Mouse (Mus musculus) liver, embryonic 14.5 days (tissue): Measurements from ENCODE around the gene Gnat1.

ENCODE experiments used
- CTCF ChIP-seq: IDR thresholded peaks from 2 replicates; pipeline ENCODE4 v1.5.1; 2016; ENCODE audit warnings: antibody characterized with exemption, low read depth, control low read depth
- EP300 ChIP-seq: IDR thresholded peaks from 2 replicates; pipeline ENCODE4 v1.6.1; 2016; ENCODE audit warnings: antibody characterized with exemption, low read depth

DNA sequence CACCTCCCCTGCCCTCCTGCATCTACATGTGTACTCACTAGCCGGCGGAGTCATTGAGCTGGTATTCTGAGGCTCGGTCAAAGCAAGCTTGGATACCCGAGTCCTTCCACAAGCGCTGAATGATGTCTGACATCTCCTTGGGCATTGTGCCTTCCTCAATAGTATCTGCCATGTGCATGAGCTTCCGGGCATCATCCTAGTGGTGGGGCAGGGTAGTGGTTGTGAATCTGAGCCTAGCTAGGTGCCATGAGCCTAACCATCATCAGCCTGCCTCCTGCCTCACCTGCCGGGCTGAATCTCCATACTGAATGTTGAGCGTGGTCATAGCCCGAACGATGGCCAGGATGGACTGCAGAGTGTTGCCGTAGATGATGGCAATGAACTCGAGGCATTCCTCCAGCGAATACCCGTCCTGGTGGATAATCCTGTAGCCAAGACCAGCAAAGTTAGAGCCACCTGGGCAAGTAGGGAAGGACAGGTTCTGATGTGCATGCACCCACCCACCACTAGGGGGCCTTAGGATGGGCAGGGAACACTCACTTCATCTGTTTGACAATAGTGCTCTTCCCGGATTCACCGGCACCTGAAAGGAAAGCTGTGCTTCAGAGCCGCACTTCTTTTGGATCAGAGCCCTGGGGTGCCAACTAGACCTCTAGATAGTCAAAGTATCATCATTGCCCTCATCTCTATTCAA, 2.3 kb downstream of the Gnat1 start:
- TF ChIP-seq CTCF = peak; percentile 94
- TF ChIP-seq EP300 = no peak
